Mouse (Mus musculus): ENCODE data around the gene Sgta. TPM values are rescaled to one million over a fixed set of nuclear protein-coding genes. Genes with fewer than 3 reads are reported as not detected.

Gene Sgta
- total and polyA plus RNA-seq, 3 experiments = 67.6 to 123 (median 104) TPM

- dilution Hi-C loops (cut with MboI; ENCODE audit: extremely low pct_ligation_motif_present, extremely low pct_unique_long_range_greater_than_20kb, low sequenced_read_pairs) = no loop called here
- no peaks in the 10 kb centered on the region for H3K79me2 ChIP-seq (replicated peaks; ENCODE audit: control insufficient read depth, extremely low read depth, insufficient read depth, poor library complexity, severe bottlenecking)
- H3K27me3 ChIP-seq (replicated peaks) = peaks cover 30% of the 10 kb centered on the region
- H3K4me3 ChIP-seq (replicated peaks in 1 of 3; ENCODE audit: low read depth in 2 of 3, low read length in 2 of 3, poor library complexity in 1 of 3) = no peak overlapping the region
- no peaks in the 10 kb centered on the region for H3K4me1 ChIP-seq (ENCODE audit: control insufficient read depth in 1 of 2, insufficient read depth in 2 of 2)
- no peak overlapping the region for H3K27ac ChIP-seq (ENCODE audit: insufficient read depth, low read depth)
- no peak overlapping the region for H3K9ac ChIP-seq (ENCODE audit: insufficient read depth, low read depth)
- in situ Hi-C loops (cut with MboI; ENCODE audit: low pct_ligation_motif_present, low pct_unique_long_range_greater_than_20kb, low sequenced_read_pairs) = no loop called here
- DNase-seq (ENCODE audit: extremely low read depth) = no peak
- H3K9me3 ChIP-seq (replicated peaks; ENCODE audit: low read length) = no peaks in the 10 kb centered on the region
- H3K4me2 ChIP-seq (ENCODE audit: insufficient read depth, low read depth, poor library complexity, severe bottlenecking) = no peak overlapping the region
- TF ChIP-seq PAX5 (IDR thresholded peaks at IDR 0.05; ENCODE audit: low read length) = no peak
- TF ChIP-seq NELFE (IDR thresholded peaks at IDR 0.05; ENCODE audit: low read depth, low read length) = no peak
- no peak for TF ChIP-seq MXI1 (IDR thresholded peaks at IDR 0.05; ENCODE audit: low read depth, low read length)
- no peak for TF ChIP-seq JUND (conservative IDR thresholded peaks at IDR 0.05; ENCODE audit: low read depth, low read length)
- no peak for TF ChIP-seq ZC3H11A (IDR thresholded peaks at IDR 0.05; ENCODE audit: low read depth, low read length)
- no peak for TF ChIP-seq RAD21 (IDR thresholded peaks at IDR 0.05; ENCODE audit: low read depth, low read length)
- TF ChIP-seq SIN3A (IDR thresholded peaks at IDR 0.05; ENCODE audit: low read length) = no peak
- no peak for TF ChIP-seq ZKSCAN1 (IDR thresholded peaks at IDR 0.05; ENCODE audit: borderline replicate concordance, low read depth, low read length)
- no peak for TF ChIP-seq JUN (IDR thresholded peaks at IDR 0.05; ENCODE audit: insufficient read depth, low read depth, low read length)
- TF ChIP-seq NRF1 (IDR thresholded peaks at IDR 0.05; ENCODE audit: low read depth, low read length) = no peak
- TF ChIP-seq POLR2AphosphoS2 (IDR thresholded peaks at IDR 0.05; ENCODE audit: low read depth, low read length) = no peak
- TF ChIP-seq SMC3 (IDR thresholded peaks at IDR 0.05; ENCODE audit: low read depth, low read length) = no peak
- no peak for TF ChIP-seq ZNF384 (IDR thresholded peaks at IDR 0.05; ENCODE audit: low read depth, low read length)
- no peak for TF ChIP-seq MYC (IDR thresholded peaks at IDR 0.05; ENCODE audit: low read depth, low read length)
- TF ChIP-seq MAZ (IDR thresholded peaks at IDR 0.05; ENCODE audit: low read depth, low read length) = no peak
- H3K36me3 ChIP-seq (replicated peaks in 1 of 2; ENCODE audit: control insufficient read depth in 1 of 2, insufficient read depth in 1 of 2, low read length in 1 of 2) = peaks cover 0 to 34% of the 10 kb centered on the region in 2 experiments
Observed at GRCm38 (mm10) chr10:81029031-81029430, 30.9 kb downstream of the Sgta start.

DNA sequence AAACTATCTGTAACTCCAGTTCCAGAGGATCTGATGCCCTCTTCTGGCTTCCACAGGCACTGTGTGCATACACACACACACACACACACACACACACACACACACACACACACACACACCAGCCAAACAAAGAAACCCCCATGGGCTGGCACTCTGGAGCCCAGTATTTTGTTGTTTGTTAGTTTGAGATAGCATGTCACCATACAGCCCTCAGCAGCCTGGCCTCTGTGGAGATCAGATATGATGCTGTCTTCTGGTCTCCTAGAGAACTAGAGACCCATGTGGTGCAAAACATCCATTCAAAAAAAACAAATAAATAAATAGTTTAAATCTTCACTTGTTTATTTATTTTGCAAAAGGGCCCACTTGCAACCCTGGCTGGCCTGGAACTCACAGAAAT, 31.8 kb downstream of the Sgta start:
- no peaks in the 10 kb centered on the region for H3K9me3 ChIP-seq (replicated peaks; ENCODE audit: low read length)
- H3K4me1 ChIP-seq (ENCODE audit: control insufficient read depth in 1 of 2, insufficient read depth in 2 of 2) = no peaks in the 10 kb centered on the region
- H3K4me3 ChIP-seq (replicated peaks in 1 of 3; ENCODE audit: low read depth in 2 of 3, low read length in 2 of 3, poor library complexity in 1 of 3) = no peak overlapping the region
- peaks cover 0 to 28% of the 10 kb centered on the region in 2 experiments for H3K36me3 ChIP-seq (replicated peaks in 1 of 2; ENCODE audit: control insufficient read depth in 1 of 2, insufficient read depth in 1 of 2, low read length in 1 of 2)
- in situ Hi-C loops (cut with MboI; ENCODE audit: low pct_ligation_motif_present, low pct_unique_long_range_greater_than_20kb, low sequenced_read_pairs) (no loop called here), dilution Hi-C loops (cut with MboI; ENCODE audit: extremely low pct_ligation_motif_present, extremely low pct_unique_long_range_greater_than_20kb, low sequenced_read_pairs) (no loop called here)
- H3K27me3 ChIP-seq (replicated peaks) = peaks cover 38% of the 10 kb centered on the region
- H3K79me2 ChIP-seq (replicated peaks; ENCODE audit: control insufficient read depth, extremely low read depth, insufficient read depth, poor library complexity, severe bottlenecking) = no peaks in the 10 kb centered on the region
- H3K27ac ChIP-seq (ENCODE audit: insufficient read depth, low read depth) = no peak overlapping the region
- no peak overlapping the region for H3K9ac ChIP-seq (ENCODE audit: insufficient read depth, low read depth)
- no peak for TF ChIP-seq ZNF384 (IDR thresholded peaks at IDR 0.05; ENCODE audit: low read depth, low read length)
- TF ChIP-seq IRF4 (IDR thresholded peaks at IDR 0.05; ENCODE audit: low read depth, low read length) = no peak
- TF ChIP-seq MYC (IDR thresholded peaks at IDR 0.05; ENCODE audit: low read depth, low read length) = no peak
- no peak for DNase-seq (ENCODE audit: extremely low read depth)
- no peak overlapping the region for H3K4me2 ChIP-seq (ENCODE audit: insufficient read depth, low read depth, poor library complexity, severe bottlenecking)

All from CH12.LX (cell line).